Mouse (Mus musculus) MEL (cell line): Measurements from ENCODE around the gene Kctd7. TPM values are rescaled to one million over a fixed set of nuclear protein-coding genes. Genes with fewer than 3 reads are reported as not detected.

Source experiments
- DNase-seq: peaks from one replicate; pipeline ENCODE4 v3.0.0; 2011; ENCODE audit warnings: low read depth, low spot score
- H3K27ac ChIP-seq: 2 replicates; pipeline ENCODE4 v1.5.1; 2012; ENCODE audit warnings: low read depth, mild to moderate bottlenecking, control low read depth, low read length, moderate library complexity; ENCODE audit not compliant: control insufficient read depth
- H3K27me3 ChIP-seq, 2 experiments: fragments of 150-350 bp in 1 of 2; sonication (generic) in 1 of 2; 2 replicates each; pipeline ENCODE4 v1.6.1; 2012; ENCODE audit warnings: low read length in 2 of 2, mild to moderate bottlenecking in 2 of 2, improper control_type of control experiment in 1 of 2, moderate library complexity in 1 of 2; ENCODE audit not compliant: insufficient read depth in 2 of 2, control insufficient read depth in 1 of 2
- H3K36me3 ChIP-seq, 2 experiments: 2 replicates each; pipeline ENCODE4 v1.6.1; 2012 to 2014; ENCODE audit warnings: low read length in 2 of 2, improper control_type of control experiment in 1 of 2, inconsistent platforms in 1 of 2, mild to moderate bottlenecking in 1 of 2; ENCODE audit not compliant: insufficient read depth in 2 of 2, control insufficient read depth in 1 of 2
- H3K4me1 ChIP-seq, 2 experiments: fragments of 150-350 bp in 1 of 2; sonication (generic) in 1 of 2; 2 replicates each; pipeline ENCODE4 v1.6.1; 2012; ENCODE audit warnings: low read length in 2 of 2, improper control_type of control experiment in 1 of 2, mild to moderate bottlenecking in 1 of 2; ENCODE audit not compliant: insufficient read depth in 2 of 2, control insufficient read depth in 1 of 2
- H3K4me3 ChIP-seq, 2 experiments: fragments of 150-350 bp in 1 of 2; sonication (generic) in 1 of 2; 2 replicates each; pipeline ENCODE4 v1.5.1; 2012; ENCODE audit warnings: low read depth in 2 of 2, low read length in 2 of 2, mild to moderate bottlenecking in 2 of 2, moderate library complexity in 2 of 2, control low read depth in 1 of 2, improper control_type of control experiment in 1 of 2; ENCODE audit not compliant: control insufficient read depth in 1 of 2, insufficient read depth in 1 of 2
- H3K79me2 ChIP-seq: 2 replicates; pipeline ENCODE4 v1.6.1; 2012; ENCODE audit warnings: mild to moderate bottlenecking, low read length, moderate library complexity; ENCODE audit not compliant: control insufficient read depth, poor library complexity, insufficient read depth
- H3K9ac ChIP-seq: 2 replicates; pipeline ENCODE4 v1.6.1; 2012; ENCODE audit warnings: low read depth, mild to moderate bottlenecking, control low read depth, low read length, moderate library complexity; ENCODE audit not compliant: control insufficient read depth, poor library complexity, severe bottlenecking
- H3K9me3 ChIP-seq: fragments of 150-350 bp; sonication (generic); replicated peaks from 2 replicates; pipeline ENCODE4 v1.6.1; 2012; ENCODE audit warnings: mild to moderate bottlenecking, low read length, improper control_type of control experiment, moderate library complexity; ENCODE audit not compliant: insufficient read depth
- CHD1 ChIP-seq: IDR thresholded peaks from 2 replicates; pipeline ENCODE4 v1.6.1; 2012; ENCODE audit warnings: low read depth, mild to moderate bottlenecking, inconsistent platforms, low read length, improper control_type of control experiment
- CHD2 ChIP-seq: IDR thresholded peaks from 2 replicates; pipeline ENCODE4 v1.6.1; 2011; ENCODE audit warnings: low read length, improper control_type of control experiment
- EP300 ChIP-seq, 2 experiments: IDR thresholded peaks; 2 replicates each; pipeline ENCODE4 v1.6.1; 2011; ENCODE audit warnings: improper control_type of control experiment in 2 of 2, low read length in 2 of 2, low read depth in 1 of 2, mild to moderate bottlenecking in 1 of 2
- GABPA ChIP-seq: IDR thresholded peaks from 2 replicates; pipeline ENCODE4 v1.6.1; 2012; ENCODE audit warnings: low read depth, mild to moderate bottlenecking, inconsistent platforms, low read length, improper control_type of control experiment, moderate library complexity
- GATA1 ChIP-seq: IDR thresholded peaks from 2 replicates; pipeline ENCODE4 v1.6.1; 2011; ENCODE audit warnings: low read depth, low read length, improper control_type of control experiment
- KAT2A ChIP-seq: conservative IDR thresholded peaks from 2 replicates; pipeline ENCODE4 v1.6.1; 2012; ENCODE audit warnings: low read depth, low read length, improper control_type of control experiment, inconsistent platforms
- MAX ChIP-seq: IDR thresholded peaks from 2 replicates; pipeline ENCODE4 v1.6.1; 2011; ENCODE audit warnings: low read length, improper control_type of control experiment
- MEF2A ChIP-seq: IDR thresholded peaks from 2 replicates; pipeline ENCODE4 v1.6.1; 2014; ENCODE audit warnings: low read depth, mild to moderate bottlenecking, inconsistent platforms, low read length, improper control_type of control experiment; ENCODE audit not compliant: poor library complexity, insufficient replicate concordance, severe bottlenecking; ENCODE audit errors: extremely low read depth
- MYB ChIP-seq: IDR thresholded peaks from 2 replicates; pipeline ENCODE4 v1.6.1; 2011; ENCODE audit warnings: mild to moderate bottlenecking, low read depth, low read length, improper control_type of control experiment
- MYC ChIP-seq: IDR thresholded peaks from 2 replicates; pipeline ENCODE4 v1.6.1; 2011; ENCODE audit warnings: low read depth, mild to moderate bottlenecking, low read length, improper control_type of control experiment, moderate library complexity
- NELFE ChIP-seq: IDR thresholded peaks from 2 replicates; pipeline ENCODE4 v1.6.1; 2011; ENCODE audit warnings: low read depth, low read length, improper control_type of control experiment
- NRF1 ChIP-seq: IDR thresholded peaks from 2 replicates; pipeline ENCODE4 v1.6.1; 2014; ENCODE audit warnings: low read depth, mild to moderate bottlenecking, inconsistent platforms, low read length, improper control_type of control experiment, moderate library complexity; ENCODE audit not compliant: poor library complexity, insufficient read depth, severe bottlenecking
- POLR2A ChIP-seq, 2 experiments: IDR thresholded peaks; 2 replicates each; pipeline ENCODE4 v1.6.1; 2011 to 2012; ENCODE audit warnings: low read length in 2 of 2, mild to moderate bottlenecking in 2 of 2, control low read depth in 1 of 2, improper control_type of control experiment in 1 of 2, low read depth in 1 of 2, moderate library complexity in 1 of 2; ENCODE audit not compliant: control insufficient read depth in 1 of 2, insufficient read depth in 1 of 2, poor library complexity in 1 of 2
- POLR2AphosphoS2 ChIP-seq: IDR thresholded peaks from 2 replicates; pipeline ENCODE4 v1.6.1; 2011; ENCODE audit warnings: low read length, improper control_type of control experiment
- POLR2AphosphoS5 ChIP-seq: IDR thresholded peaks from 2 replicates; pipeline ENCODE4 v1.6.1; 2012; ENCODE audit warnings: low read depth, borderline replicate concordance, mild to moderate bottlenecking, inconsistent platforms, low read length, moderate library complexity, mixed read lengths
- RCOR1 ChIP-seq: IDR thresholded peaks from 2 replicates; pipeline ENCODE4 v1.6.1; 2012; ENCODE audit warnings: low read depth, mild to moderate bottlenecking, inconsistent platforms, low read length, improper control_type of control experiment
- TAL1 ChIP-seq: IDR thresholded peaks from 2 replicates; pipeline ENCODE4 v1.6.1; 2012; ENCODE audit warnings: mild to moderate bottlenecking, inconsistent platforms, low read length, moderate library complexity, mixed read lengths
- USF1 ChIP-seq: IDR thresholded peaks from 2 replicates; pipeline ENCODE4 v1.6.1; 2014; ENCODE audit warnings: low read depth, mild to moderate bottlenecking, inconsistent platforms, low read length, improper control_type of control experiment, moderate library complexity
- ZC3H11A ChIP-seq: IDR thresholded peaks from 2 replicates; pipeline ENCODE4 v1.6.1; 2012; ENCODE audit warnings: low read depth, mild to moderate bottlenecking, inconsistent platforms, low read length, improper control_type of control experiment
- ZKSCAN1 ChIP-seq: IDR thresholded peaks from 2 replicates; pipeline ENCODE4 v1.6.1; 2012; ENCODE audit warnings: low read depth, mild to moderate bottlenecking, inconsistent platforms, low read length, improper control_type of control experiment, moderate library complexity
- ZNF384 ChIP-seq: IDR thresholded peaks from 2 replicates; pipeline ENCODE4 v1.6.1; 2012; ENCODE audit warnings: low read depth, mild to moderate bottlenecking, inconsistent platforms, low read length, improper control_type of control experiment
- polyA plus RNA-seq, 2 experiments: library from polyadenylated mRNA; stranded (reverse) in 1 of 2; unstranded in 1 of 2; fragments of >175 nt in 1 of 2; fragments of >200 nt in 1 of 2; gene quantifications; 2 replicates each; pipeline versions ENCODE4 v1.2.1 to v1.2.4; 2012; ENCODE audit warnings: low replicate concordance in 2 of 2, low read depth in 1 of 2; ENCODE audit not compliant: insufficient read length in 2 of 2, insufficient read depth in 1 of 2, missing spikeins in 1 of 2
- total RNA-seq: library from RNA; depleted of rRNA; stranded (reverse); fragments of 300-350 nt; gene quantifications from 2 replicates; pipeline ENCODE4 v1.2.3, GENCODE M21; 2012

Gene Kctd7
- total and polyA plus RNA-seq, 3 experiments = 5.8 to 7.0 TPM; not detected in 1

DNA sequence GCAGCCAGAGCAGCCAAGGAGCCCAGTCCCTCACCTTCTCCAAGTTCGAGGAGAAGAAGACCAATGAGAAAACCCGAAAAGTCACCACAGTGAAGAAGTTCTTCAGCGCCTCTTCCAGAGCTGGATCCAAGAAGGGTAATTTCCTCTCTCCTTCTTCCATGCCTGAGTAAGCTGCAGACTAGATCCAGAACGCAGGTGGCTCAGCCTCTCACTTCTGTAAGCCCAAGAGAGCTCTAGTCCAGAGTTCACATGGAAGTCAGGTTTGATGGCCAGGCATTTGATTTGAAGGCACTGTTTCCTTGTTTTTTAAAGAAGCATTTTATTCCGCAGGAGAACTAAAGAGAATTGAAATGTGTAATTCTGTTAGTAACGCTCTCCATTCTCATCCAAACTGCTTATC, 46.2 kb downstream of the Kctd7 start (continued):
- no peak for TF ChIP-seq MEF2A
- TF ChIP-seq MYB = no peak
- no peak for TF ChIP-seq GABPA
- no peak for TF ChIP-seq NELFE

DNA sequence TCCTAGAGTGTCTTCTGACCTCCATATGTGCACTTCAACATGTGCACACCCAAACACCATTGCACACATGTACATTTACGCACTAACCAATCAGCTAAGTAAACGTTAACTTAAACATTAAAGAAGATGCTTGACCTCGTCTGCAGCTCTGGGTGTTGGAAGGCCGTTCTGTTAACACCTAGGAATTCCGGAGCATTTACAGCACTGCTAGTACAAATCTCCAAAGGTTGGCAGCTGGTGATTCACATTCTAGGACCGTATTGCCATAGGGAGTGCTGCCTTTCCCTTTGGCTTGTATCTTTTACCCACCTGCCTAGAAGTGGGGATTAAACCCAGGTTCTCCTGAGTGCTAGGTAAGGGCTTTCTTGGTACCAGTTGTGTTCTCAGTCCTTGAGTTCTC, 47.2 kb downstream of the Kctd7 start:
- H3K9me3 ChIP-seq = no peaks in the 10 kb centered on the region
- H3K4me3 ChIP-seq = no peak overlapping the region
- DNase-seq = no peak
- no peaks in the 10 kb centered on the region for H3K79me2 ChIP-seq
- H3K36me3 ChIP-seq = peaks cover 0 to 30% of the 10 kb centered on the region in 2 experiments; a peak in 2 of 4 replicates
- no peak overlapping the region for H3K27ac ChIP-seq
- H3K9ac ChIP-seq = no peak overlapping the region
- H3K4me1 ChIP-seq = no peaks in the 10 kb centered on the region; a peak in 1 of 4 replicates
- H3K27me3 ChIP-seq = no peaks in the 10 kb centered on the region
- TF ChIP-seq NELFE (no peak), RCOR1 (no peak), KAT2A (no peak), CHD1 (no peak), POLR2A (IDR thresholded peaks at IDR 0.05; ENCODE audit: control insufficient read depth in 1 of 2, insufficient read depth in 1 of 2, low read depth in 1 of 2, low read length in 2 of 2, poor library complexity in 1 of 2) (no peak), CHD2 (no peak), ZNF384 (no peak), EP300 (IDR thresholded peaks at IDR 0.05; ENCODE audit: low read depth in 1 of 2, low read length in 2 of 2) (no peak), NRF1 (no peak), POLR2AphosphoS5 (no peak), TAL1 (no peak), MYC (no peak), POLR2AphosphoS2 (no peak), ZC3H11A (no peak), GATA1 (no peak), MAX (no peak), USF1 (no peak), ZKSCAN1 (no peak)
- TF ChIP-seq, all 39 proteins: peak for 0
